Mouse (Mus musculus) thymus, adult 2 months (tissue): ENCODE measurements around the gene Podxl.

ENCODE experiments used
- CTCF ChIP-seq: fragments of 200-500 bp; IDR thresholded peaks from 2 replicates; pipeline ENCODE4 v1.5.1; 2012; ENCODE audit warnings: mild to moderate bottlenecking, control low read depth, low read length, moderate library complexity, borderline replicate concordance; ENCODE audit not compliant: control insufficient read depth, poor library complexity, insufficient read depth; ENCODE audit errors: extremely low read depth
- POLR2A ChIP-seq: fragments of 200-500 bp; IDR thresholded peaks from 2 replicates; pipeline ENCODE4 v1.6.1; 2012; ENCODE audit warnings: mild to moderate bottlenecking, low read length, control low read depth, moderate library complexity; ENCODE audit not compliant: control insufficient read depth, poor library complexity, insufficient read depth; ENCODE audit errors: extremely low read depth

DNA sequence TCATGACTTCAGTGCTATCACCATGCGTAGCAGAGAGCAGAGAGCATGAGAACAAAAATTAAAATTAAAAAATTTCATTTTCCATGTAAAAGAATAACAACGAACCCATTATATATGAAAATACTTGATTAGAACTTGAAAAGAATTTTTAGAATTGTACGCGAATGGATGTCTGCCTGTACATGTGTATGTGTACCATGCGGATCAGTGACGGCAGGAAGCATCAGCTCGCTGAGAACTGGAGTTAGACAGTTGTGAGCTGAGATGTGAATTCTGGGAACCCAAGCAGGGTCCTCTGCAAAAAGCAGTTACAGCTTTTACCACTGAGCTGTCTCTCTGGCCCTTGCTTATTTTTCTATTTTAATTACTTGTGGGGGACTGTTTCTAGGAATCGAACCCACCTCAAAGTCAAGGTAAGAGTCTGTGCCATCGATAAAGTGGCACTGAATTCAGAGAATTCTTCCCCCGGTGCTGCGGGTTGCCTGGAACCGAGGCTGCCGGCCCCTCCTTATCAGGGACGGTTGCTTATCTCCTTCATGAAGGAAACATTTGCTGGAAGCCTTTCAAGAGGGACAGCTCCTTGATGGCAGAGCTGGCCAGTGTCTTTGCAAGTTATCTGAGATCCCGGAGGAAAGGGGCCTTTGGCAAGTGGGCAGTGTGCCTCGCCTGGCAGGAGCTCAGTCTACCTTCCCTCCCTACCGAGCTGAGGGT, 48.9 kb upstream of the Podxl start:
- TF ChIP-seq CTCF = no peak
- TF ChIP-seq POLR2A = no peak
